Mouse (Mus musculus): ENCODE measurements at regions not wholly inside any gene's neighbourhood (a gene's known extent, or its start where the extent isn't known, plus 50 kb on each side); places are given as distances from the start of the nearest gene placed in this dataset.

DNA sequence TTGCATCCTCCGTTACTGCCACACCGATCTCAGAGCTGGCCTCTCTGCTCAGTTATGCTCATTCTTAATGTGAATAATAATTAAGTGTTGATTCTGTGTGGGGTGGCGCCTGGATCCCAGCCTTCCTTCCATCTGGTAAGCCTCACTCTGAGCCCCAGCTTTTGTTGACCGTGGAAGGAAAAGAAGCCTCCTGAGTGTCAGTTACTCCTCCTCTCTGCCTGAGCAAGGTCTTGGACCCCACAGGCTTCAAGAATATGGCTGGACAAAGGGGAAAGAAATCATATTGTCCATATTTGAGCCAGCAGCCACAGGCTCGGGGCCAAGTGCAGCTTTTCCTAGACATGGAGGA, 259.9 kb upstream of the Cnr1 start:
- TF ChIP-seq CTCF (IDR thresholded peaks at IDR 0.05; ENCODE audit: control insufficient read depth, insufficient read depth, insufficient read length) (no peak), USF1 (IDR thresholded peaks at IDR 0.05; ENCODE audit: low read depth) (no peak), MAX (IDR thresholded peaks at IDR 0.05) (no peak), CEBPB (IDR thresholded peaks at IDR 0.05; ENCODE audit: low read depth) (no peak), MYOG (IDR thresholded peaks at IDR 0.05; ENCODE audit: control insufficient read depth, extremely low read depth, insufficient read length) (no peak), MYOD1 (IDR thresholded peaks at IDR 0.05; ENCODE audit: control insufficient read depth, insufficient read length, low read depth) (no peak)
